Comparison of ENCODE assay signal across 9 mouse cellular contexts in genomic region chr9:44043708-44044425, GRCm38 (mm10). TPM values are rescaled to one million over a fixed set of nuclear protein-coding genes. Genes with fewer than 3 reads are reported as not detected.
DNase-seq lines count a peak whose midpoint lies in the region; ATAC-seq and TF ChIP-seq lines count a peak whose summit lies in the region.
"Had no signal": no experiment of that assay in that cellular context is flagged by ENCODE, and none has a peak within 500 bp of the region (broad histone marks: within the 10 kb centered on the region; RNA-seq: fewer than 3 reads in every experiment).

No protein-coding gene starts in this region.

- no peak for ATAC-seq in hindbrain, embryonic 15.5 days (ENCODE audit: low FRiP score, low read depth)
- peak; percentile 78 for ATAC-seq in megakaryocyte, adult 5-6 weeks (ENCODE audit: poor library complexity, severe bottlenecking)

- peak overlapping the region; percentile 44 for H3K9ac ChIP-seq in hindbrain, embryonic 15.5 days

- H3K4me2 ChIP-seq in hindbrain, embryonic 15.5 days, result peak overlapping the region; percentile 84

- no peaks in the 10 kb centered on the region for H3K27me3 ChIP-seq in testis, adult 2 months (ENCODE audit: control insufficient read depth, insufficient read depth, low read length)
- H3K27me3 ChIP-seq in hindbrain, embryonic 15.5 days, result peaks cover 27% of the 10 kb centered on the region
- no peaks in the 10 kb centered on the region for H3K27me3 ChIP-seq in thymus, adult 2 months (ENCODE audit: control insufficient read depth, insufficient read depth, low read length)

- intact Hi-C loops in gastrocnemius, adult 2 months (cut with DNase I), result no loop called here
- intact Hi-C loops in gastrocnemius, postnatal 36 days (cut with DNase I), result loop anchor here (10.0 kb wide), 1 partner anchor 299 kb away; the partner anchor contains the start of gene Nectin1

- DNase-seq in gastrocnemius, adult 2 months, result peak; percentile 36
- DNase-seq in gastrocnemius, postnatal 36 days, result no peak
- no peak for DNase-seq in testis, postnatal 10 days (ENCODE audit: low spot score)
- DNase-seq in thymus, adult 2 months, result peak; percentile 66
- no peak for DNase-seq in urinary bladder, adult 18-20 months (ENCODE audit: low spot score in 2 of 2)

- H3K4me1 ChIP-seq in testis, adult 2 months (ENCODE audit: control insufficient read depth, insufficient read depth, low read length), result peaks cover 8% of the 10 kb centered on the region
- peaks cover 18% of the 10 kb centered on the region for H3K4me1 ChIP-seq in hindbrain, embryonic 15.5 days (replicated peaks)
- H3K4me1 ChIP-seq in thymus, adult 2 months (replicated peaks; ENCODE audit: control insufficient read depth, insufficient read depth, low read length), result peaks cover 43% of the 10 kb centered on the region

- H3K27ac ChIP-seq in gastrocnemius, adult 2 months, result peak overlapping the region; percentile 72
- no peak overlapping the region for H3K27ac ChIP-seq in testis, adult 2 months (ENCODE audit: control insufficient read depth, insufficient read depth, low read depth, low read length)
- H3K27ac ChIP-seq in hindbrain, embryonic 15.5 days (replicated peaks), result no peak overlapping the region
- peak overlapping the region; percentile 94 for H3K27ac ChIP-seq in thymus, adult 2 months (ENCODE audit: control insufficient read depth, insufficient read depth, low read length)

- TF ChIP-seq CTCF in gastrocnemius, adult 2 months (IDR thresholded peaks at IDR 0.05), result no peak
- no peak for TF ChIP-seq CTCF in testis, adult 2 months (IDR thresholded peaks at IDR 0.05; ENCODE audit: control insufficient read depth, insufficient read depth, insufficient replicate concordance, low read depth, low read length)
- no peak for TF ChIP-seq CTCF in thymus, adult 2 months (IDR thresholded peaks at IDR 0.05; ENCODE audit: borderline replicate concordance, control insufficient read depth, extremely low read depth, insufficient read depth, low read length, poor library complexity)

- no peaks in the 10 kb centered on the region for H3K9me3 ChIP-seq in hindbrain, embryonic 15.5 days

- TF ChIP-seq POLR2A in testis, adult 2 months (IDR thresholded peaks at IDR 0.05; ENCODE audit: control insufficient read depth, low read depth, low read length), result no peak
- no peak for TF ChIP-seq POLR2A in thymus, adult 2 months (IDR thresholded peaks at IDR 0.05; ENCODE audit: control insufficient read depth, extremely low read depth, insufficient read depth, low read length, poor library complexity)

- H3K4me3 ChIP-seq in gastrocnemius, adult 2 months, result peak overlapping the region; percentile 69
- peak overlapping the region; percentile 1; the same call in 1 of the 2 replicates for H3K4me3 ChIP-seq in testis, adult 2 months (ENCODE audit: control insufficient read depth, low read depth, low read length)
- H3K4me3 ChIP-seq in hindbrain, embryonic 15.5 days, result peak overlapping the region; percentile 48
- H3K4me3 ChIP-seq in thymus, adult 2 months (ENCODE audit: control insufficient read depth, insufficient read depth, low read length), result peak overlapping the region; percentile 94
- H3K4me3 ChIP-seq: myocyte had no signal

- no peaks in the 10 kb centered on the region for H3K36me3 ChIP-seq in testis, adult 2 months (ENCODE audit: control insufficient read depth, insufficient read depth, low read length)
- no peaks in the 10 kb centered on the region for H3K36me3 ChIP-seq in hindbrain, embryonic 15.5 days
- H3K36me3 ChIP-seq in thymus, adult 2 months (ENCODE audit: control insufficient read depth, insufficient read depth, low read length), result peaks cover 40% of the 10 kb centered on the region

- 3% methylated on average over 23 of the region's 23 CpGs for WGBS in hindbrain, embryonic 15.5 days
- WGBS in thymus, adult 2 months, result 3% methylated on average over 23 of the region's 23 CpGs

RNA-seq across cellular contexts. Expression of gene Thy1, which starts 0.7 kb away (rescaled TPM):
- 1 to 10 TPM; 9.3 to 9.8 TPM for total RNA-seq in gastrocnemius, adult 2 months (2021)
- 10 to 100 TPM; 13.2 to 18.7 TPM for total RNA-seq in gastrocnemius, postnatal 36 days (2021)
- polyA plus RNA-seq in testis, adult 2 months (2012; rRNA removed), result 0.36 and 0.95 TPM in 2 replicates
- 7.2 and 8.2 TPM in 2 replicates for polyA plus RNA-seq in hindbrain, embryonic 15.5 days (2015; fragmentation: Nextera tagmentation; extraction: Ambion mirVana)
- 16.0 and 16.7 TPM in 2 replicates for total RNA-seq in megakaryocyte, adult 5-6 weeks (2015)
- 7.5 and 10.5 TPM in 2 replicates for total RNA-seq in megakaryocyte, adult 5-6 weeks (2017)
- 3,068 and 3,478 TPM in 2 replicates for polyA plus RNA-seq in thymus, adult 2 months (2012; rRNA removed)
- polyA plus RNA-seq: myocyte had no signal

RNA-seq across cellular contexts. Expression of gene Usp2, which starts 23.0 kb away (rescaled TPM):
- total RNA-seq in gastrocnemius, adult 2 months (2021), result 100 to 1,000 TPM; 223 to 228 TPM
- total RNA-seq in gastrocnemius, postnatal 36 days (2021), result 100 to 1,000 TPM; 236 to 254 TPM
- polyA plus RNA-seq in testis, adult 2 months (2012; rRNA removed), result 597 and 615 TPM in 2 replicates
- 12.2 and 15.2 TPM in 2 replicates for polyA plus RNA-seq in hindbrain, embryonic 15.5 days (2015; fragmentation: Nextera tagmentation; extraction: Ambion mirVana)
- 1.3 and 4.5 TPM in 2 replicates for total RNA-seq in megakaryocyte, adult 5-6 weeks (2015)
- total RNA-seq in megakaryocyte, adult 5-6 weeks (2017), result 1.1 and 1.3 TPM in 2 replicates
- 4.5 and 6.8 TPM in 2 replicates for polyA plus RNA-seq in thymus, adult 2 months (2012; rRNA removed)

RNA-seq across cellular contexts. Expression of gene Mfrp, which starts 57.7 kb away (rescaled TPM):
- total RNA-seq in gastrocnemius, adult 2 months (2021), result not detected
- total RNA-seq in gastrocnemius, postnatal 36 days (2021), result not detected
- polyA plus RNA-seq in testis, adult 2 months (2012; rRNA removed), result 1.4 and 3.4 TPM in 2 replicates
- polyA plus RNA-seq in hindbrain, embryonic 15.5 days (2015; fragmentation: Nextera tagmentation; extraction: Ambion mirVana), result 0.13 and 0.35 TPM in 2 replicates
- not detected in 2 replicates for total RNA-seq in megakaryocyte, adult 5-6 weeks (2015)
- 0.24 TPM in 1 of 2 replicates, not detected in the other for total RNA-seq in megakaryocyte, adult 5-6 weeks (2017)
- polyA plus RNA-seq in thymus, adult 2 months (2012; rRNA removed), result 0.09 TPM in 1 of 2 replicates, not detected in the other

Comparison
In these comparisons a context has a peak if more than half of its experiments do, and no peak if none do; other contexts are left out.
1. DNase-seq: peak in gastrocnemius, adult 2 months (single experiment) and thymus, adult 2 months (single experiment); none in gastrocnemius, postnatal 36 days (0 of 2), testis, postnatal 10 days (single experiment) and urinary bladder, adult 18-20 months (0 of 2).
2. H3K27ac ChIP-seq: peak in gastrocnemius, adult 2 months (single experiment) and thymus, adult 2 months (single experiment); none in testis, adult 2 months (single experiment) and hindbrain, embryonic 15.5 days (single experiment).
3. H3K4me3 ChIP-seq: peak in every context shown above with its lines; median percentile 94 in thymus, adult 2 months; 69 in gastrocnemius, adult 2 months; 48 in hindbrain, embryonic 15.5 days; 1 in testis, adult 2 months.
4. RNA of gene Usp2, which starts 23.0 kb away (total RNA-seq): 236 to 254 TPM in gastrocnemius, postnatal 36 days and 223 to 228 TPM in gastrocnemius, adult 2 months; 1.1 to 4.5 TPM in megakaryocyte, adult 5-6 weeks; every median in the first group is over 10 times any median in the second.